Mouse (Mus musculus) liver, adult 2 months (tissue): ENCODE results near the gene Tmem106c.

Source experiments
- CTCF ChIP-seq: fragments of 200-500 bp; IDR thresholded peaks from 2 replicates; pipeline ENCODE4 v1.5.1; 2011; ENCODE audit warnings: low read depth, low read length, control low read depth
- POLR2A ChIP-seq: fragments of 200-500 bp; IDR thresholded peaks from 2 replicates; pipeline ENCODE4 v1.6.1; 2011; ENCODE audit warnings: low read length, control low read depth; ENCODE audit not compliant: insufficient read depth; ENCODE audit errors: extremely low read depth

DNA sequence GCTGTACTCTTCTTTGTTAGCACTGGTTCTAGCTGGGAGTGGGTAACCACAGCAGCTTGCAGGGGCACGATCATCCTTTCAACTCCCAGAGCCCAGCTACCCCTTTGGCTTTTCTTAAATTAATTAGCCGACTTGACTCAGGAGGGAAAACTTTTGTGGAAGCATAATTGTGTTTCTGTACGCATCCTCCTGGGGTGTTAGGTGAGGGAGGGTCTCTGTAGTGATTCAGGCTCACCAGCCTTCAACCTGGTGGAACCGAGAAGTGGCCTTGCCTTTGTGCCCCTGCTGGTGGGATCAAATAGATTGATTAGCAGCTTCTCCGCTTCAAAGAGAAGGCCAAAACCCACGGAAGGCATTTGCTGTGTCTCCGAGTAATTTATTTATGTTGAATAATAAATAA, 36.0 kb downstream of the Tmem106c start:
- TF ChIP-seq POLR2A: no peak
- TF ChIP-seq CTCF: no peak
